Mouse (Mus musculus): ENCODE data around the gene Kcnn4.

DNA sequence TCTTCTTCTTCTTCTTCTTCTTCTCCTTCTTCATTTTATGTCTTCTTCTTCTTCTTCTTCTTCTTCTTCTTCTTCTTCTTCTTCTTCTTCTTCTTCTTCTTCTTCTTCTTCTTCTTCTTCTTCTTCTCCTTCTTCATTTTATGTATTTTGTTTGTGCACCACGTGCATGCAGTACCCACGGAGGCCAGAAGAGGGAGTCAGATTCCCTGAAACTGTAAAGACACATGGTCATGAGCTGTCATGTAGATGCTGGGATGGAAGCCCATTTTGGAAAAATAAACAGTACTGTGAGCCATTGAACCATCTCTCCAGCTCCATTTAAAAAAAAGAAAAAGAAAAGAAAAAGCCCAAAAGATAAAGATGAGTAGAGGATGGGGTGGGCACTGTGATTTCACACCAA lies 31.8 kb upstream of the Kcnn4 start:
- no peak for TF ChIP-seq CTCF (IDR thresholded peaks at IDR 0.05; ENCODE audit: control insufficient read depth, insufficient read depth, insufficient read length)
- no peak for TF ChIP-seq CEBPB (IDR thresholded peaks at IDR 0.05; ENCODE audit: low read depth)
- no peak for TF ChIP-seq FOSL1 (IDR thresholded peaks at IDR 0.05; ENCODE audit: insufficient read depth, low read length, poor library complexity, severe bottlenecking)
- no peak for TF ChIP-seq MYOG (IDR thresholded peaks at IDR 0.05; ENCODE audit: control insufficient read depth, extremely low read depth, insufficient read length)
- no peak for TF ChIP-seq MAX (IDR thresholded peaks at IDR 0.05)

All from C2C12 (cell line).